Mouse (Mus musculus): ENCODE data around the gene 1810055G02Rik.
A peak's percentile ranks its signal among the peaks of the same experiment; 100 is the strongest.

1810055G02Rik gene

GRCm38 (mm10) chr19:3708078-3709012 is at the start of gene 1810055G02Rik:
1810055G02Rik (plus strand) TSS chr19:3708293.
- peak; percentile 89 to 92 for DNase-seq

GRCm38 (mm10) chr19:3665510-3665909 is 42.6 kb upstream of the 1810055G02Rik start:
- no peak for DNase-seq

- DNase-seq, result no peak
Observed at GRCm38 (mm10) chr19:3666632-3667031, 41.5 kb upstream of the 1810055G02Rik start.

- DNase-seq, result no peak
Observed at GRCm38 (mm10) chr19:3667155-3667895, 40.8 kb upstream of the 1810055G02Rik start.

- DNase-seq, result peak in 1 of 2 experiments; percentile 29
Observed at GRCm38 (mm10) chr19:3667979-3668378, 40.1 kb upstream of the 1810055G02Rik start.

- DNase-seq, result no peak
Observed at GRCm38 (mm10) chr19:3668551-3668950, 39.5 kb upstream of the 1810055G02Rik start.

- DNase-seq, result no peak
Observed at GRCm38 (mm10) chr19:3669100-3669499, 39.0 kb upstream of the 1810055G02Rik start.

GRCm38 (mm10) chr19:3673149-3673548 is 34.9 kb upstream of the 1810055G02Rik start:
- DNase-seq, result no peak

- DNase-seq, result no peak
Observed at GRCm38 (mm10) chr19:3674122-3674855, 33.8 kb upstream of the 1810055G02Rik start.

- DNase-seq, result no peak
Observed at GRCm38 (mm10) chr19:3680732-3681131, 27.4 kb upstream of the 1810055G02Rik start.

- no peak for DNase-seq
Observed at GRCm38 (mm10) chr19:3681310-3681934, 26.7 kb upstream of the 1810055G02Rik start.

- DNase-seq, result no peak
Observed at GRCm38 (mm10) chr19:3684414-3684813, 23.7 kb upstream of the 1810055G02Rik start.

- no peak for DNase-seq
Observed at GRCm38 (mm10) chr19:3684957-3685580, 23.0 kb upstream of the 1810055G02Rik start.

- no peak for DNase-seq
Observed at GRCm38 (mm10) chr19:3685611-3686214, 22.4 kb upstream of the 1810055G02Rik start.

- DNase-seq, result peak in 1 of 2 experiments; percentile 43
Observed at GRCm38 (mm10) chr19:3686215-3686894, 21.7 kb upstream of the 1810055G02Rik start, which contains the start of gene Lrp5. Lrp5 (minus strand) TSS chr19:3686564.

- DNase-seq, result peak in 1 of 2 experiments; percentile 20
Observed at GRCm38 (mm10) chr19:3687676-3688171, 20.4 kb upstream of the 1810055G02Rik start.

- no peak for DNase-seq
Observed at GRCm38 (mm10) chr19:3691337-3691736, 16.8 kb upstream of the 1810055G02Rik start.

- DNase-seq, result no peak
Observed at GRCm38 (mm10) chr19:3692414-3693145, 15.5 kb upstream of the 1810055G02Rik start.

- no peak for DNase-seq
Observed at GRCm38 (mm10) chr19:3694476-3694875, 13.6 kb upstream of the 1810055G02Rik start.

- no peak for DNase-seq
Observed at GRCm38 (mm10) chr19:3695006-3695405, 13.1 kb upstream of the 1810055G02Rik start.
